Mouse (Mus musculus): ENCODE measurements around the gene Trpm8. TPM values are rescaled to one million over a fixed set of nuclear protein-coding genes. Genes with fewer than 3 reads are reported as not detected.

Gene Trpm8
- polyA plus RNA-seq, 2 experiments: not detected

GRCm38 (mm10) chr1:88230981-88231802 lies 46.3 kb upstream of the Trpm8 start:
- no peak for TF ChIP-seq CTCF (IDR thresholded peaks at IDR 0.05; ENCODE audit: low read depth)
- TF ChIP-seq EP300 (IDR thresholded peaks at IDR 0.05; ENCODE audit: low read depth): no peak
- 53% methylated on average over 6 of the region's 6 CpGs for WGBS (ENCODE audit: insufficient replicate concordance)
- H3K36me3 ChIP-seq (replicated peaks; ENCODE audit: control insufficient read depth, insufficient read depth, low read depth): no peaks in the 10 kb centered on the region
- no peak overlapping the region for H3K9ac ChIP-seq (replicated peaks)
- no peak overlapping the region for H3K4me2 ChIP-seq (ENCODE audit: low read depth)
- DNase-seq (ENCODE audit: low read depth in 3 of 3, low spot score in 3 of 3): no peak
- no peaks in the 10 kb centered on the region for H3K4me1 ChIP-seq (replicated peaks; ENCODE audit: control insufficient read depth in 2 of 2, insufficient read depth in 2 of 2, low read length in 1 of 2)
- no peak overlapping the region for H3K27ac ChIP-seq
- H3K9me3 ChIP-seq (ENCODE audit: control insufficient read depth, low read length): peaks cover 29% of the 10 kb centered on the region
- no peak for ATAC-seq (ENCODE audit: insufficient read depth)
- no peak overlapping the region for H3K4me3 ChIP-seq (ENCODE audit: insufficient read depth in 1 of 2, low read depth in 2 of 2, low read length in 2 of 2)
- H3K27me3 ChIP-seq (ENCODE audit: control insufficient read depth, insufficient read depth, low read length): no peaks in the 10 kb centered on the region

GRCm38 (mm10) chr1:88231803-88232499 lies 45.5 kb upstream of the Trpm8 start:
- DNase-seq (ENCODE audit: low read depth in 3 of 3, low spot score in 3 of 3) (no peak), ATAC-seq (ENCODE audit: insufficient read depth) (no peak)
- WGBS (ENCODE audit: insufficient replicate concordance): 44% methylated on average over 7 of the region's 7 CpGs
- Histone ChIP-seq H3K4me2 (ENCODE audit: low read depth) (no peak overlapping the region), H3K27ac (no peak overlapping the region), H3K9me3 (ENCODE audit: control insufficient read depth, low read length) (peaks cover 29% of the 10 kb centered on the region), H3K9ac (replicated peaks) (no peak overlapping the region), H3K4me1 (replicated peaks; ENCODE audit: control insufficient read depth in 2 of 2, insufficient read depth in 2 of 2, low read length in 1 of 2) (no peaks in the 10 kb centered on the region), H3K27me3 (ENCODE audit: control insufficient read depth, insufficient read depth, low read length) (no peaks in the 10 kb centered on the region), H3K4me3 (ENCODE audit: insufficient read depth in 1 of 2, low read depth in 2 of 2, low read length in 2 of 2) (no peak overlapping the region), H3K36me3 (replicated peaks; ENCODE audit: control insufficient read depth, insufficient read depth, low read depth) (no peaks in the 10 kb centered on the region)
- TF ChIP-seq CTCF (IDR thresholded peaks at IDR 0.05; ENCODE audit: low read depth) (no peak), EP300 (IDR thresholded peaks at IDR 0.05; ENCODE audit: low read depth) (no peak)

- no peak for TF ChIP-seq CTCF (IDR thresholded peaks at IDR 0.05; ENCODE audit: low read depth)
- no peak for TF ChIP-seq EP300 (IDR thresholded peaks at IDR 0.05; ENCODE audit: low read depth)
- H3K27ac ChIP-seq: no peak overlapping the region
- no peak overlapping the region for H3K4me2 ChIP-seq (ENCODE audit: low read depth)
- DNase-seq (ENCODE audit: low read depth in 3 of 3, low spot score in 3 of 3): no peak
- 43% methylated on average over 3 of the region's 3 CpGs for WGBS (ENCODE audit: insufficient replicate concordance)
- no peak overlapping the region for H3K9ac ChIP-seq (replicated peaks)
- H3K36me3 ChIP-seq (replicated peaks; ENCODE audit: control insufficient read depth, insufficient read depth, low read depth): no peaks in the 10 kb centered on the region
- H3K4me1 ChIP-seq (replicated peaks; ENCODE audit: control insufficient read depth in 2 of 2, insufficient read depth in 2 of 2, low read length in 1 of 2): no peaks in the 10 kb centered on the region
- H3K9me3 ChIP-seq (ENCODE audit: control insufficient read depth, low read length): peaks cover 31% of the 10 kb centered on the region
- no peak for ATAC-seq (ENCODE audit: insufficient read depth)
- H3K27me3 ChIP-seq (ENCODE audit: control insufficient read depth, insufficient read depth, low read length): no peaks in the 10 kb centered on the region
- H3K4me3 ChIP-seq (ENCODE audit: insufficient read depth in 1 of 2, low read depth in 2 of 2, low read length in 2 of 2): no peak overlapping the region
Observed at GRCm38 (mm10) chr1:88232664-88233380, 44.6 kb upstream of the Trpm8 start.

GRCm38 (mm10) chr1:88233421-88234247 lies 43.8 kb upstream of the Trpm8 start:
- no peak for ATAC-seq (ENCODE audit: insufficient read depth)
- Histone ChIP-seq H3K9ac (replicated peaks) (no peak overlapping the region), H3K4me2 (ENCODE audit: low read depth) (no peak overlapping the region), H3K4me1 (replicated peaks; ENCODE audit: control insufficient read depth in 2 of 2, insufficient read depth in 2 of 2, low read length in 1 of 2) (no peaks in the 10 kb centered on the region), H3K27ac (no peak overlapping the region), H3K4me3 (ENCODE audit: insufficient read depth in 1 of 2, low read depth in 2 of 2, low read length in 2 of 2) (no peak overlapping the region), H3K36me3 (replicated peaks; ENCODE audit: control insufficient read depth, insufficient read depth, low read depth) (no peaks in the 10 kb centered on the region), H3K9me3 (ENCODE audit: control insufficient read depth, low read length) (peaks cover 33% of the 10 kb centered on the region), H3K27me3 (ENCODE audit: control insufficient read depth, insufficient read depth, low read length) (no peaks in the 10 kb centered on the region)
- TF ChIP-seq CTCF (IDR thresholded peaks at IDR 0.05; ENCODE audit: low read depth) (no peak), EP300 (IDR thresholded peaks at IDR 0.05; ENCODE audit: low read depth) (no peak)
- 49% methylated on average over 14 of the region's 14 CpGs for WGBS (ENCODE audit: insufficient replicate concordance)
- DNase-seq (ENCODE audit: low read depth in 3 of 3, low spot score in 3 of 3): no peak
